Mouse (Mus musculus): ENCODE results near the gene Aspg. TPM values are rescaled to one million over a fixed set of nuclear protein-coding genes. Genes with fewer than 3 reads are reported as not detected.

The Aspg gene
- polyA plus RNA-seq, 1 experiment: not detected

GRCm38 (mm10) chr12:112140231-112140630 lies 33.8 kb downstream of the Aspg start:
- Histone ChIP-seq H3K27ac (ENCODE audit: control insufficient read depth, insufficient read depth, low read depth, low read length, poor library complexity) (no peak overlapping the region), H3K4me1 (ENCODE audit: control insufficient read depth, insufficient read depth, low read length) (no peaks in the 10 kb centered on the region), H3K4me3 (replicated peaks; ENCODE audit: control insufficient read depth, low read depth, low read length) (no peak overlapping the region)
- no peak for TF ChIP-seq POLR2A (IDR thresholded peaks at IDR 0.05; ENCODE audit: borderline replicate concordance, control insufficient read depth, low read depth, low read length)
- TF ChIP-seq CTCF (IDR thresholded peaks at IDR 0.05; ENCODE audit: control insufficient read depth, insufficient read depth, low read length): peak; percentile 83
- 5% methylated on average over 5 of the region's 5 CpGs for WGBS

DNA sequence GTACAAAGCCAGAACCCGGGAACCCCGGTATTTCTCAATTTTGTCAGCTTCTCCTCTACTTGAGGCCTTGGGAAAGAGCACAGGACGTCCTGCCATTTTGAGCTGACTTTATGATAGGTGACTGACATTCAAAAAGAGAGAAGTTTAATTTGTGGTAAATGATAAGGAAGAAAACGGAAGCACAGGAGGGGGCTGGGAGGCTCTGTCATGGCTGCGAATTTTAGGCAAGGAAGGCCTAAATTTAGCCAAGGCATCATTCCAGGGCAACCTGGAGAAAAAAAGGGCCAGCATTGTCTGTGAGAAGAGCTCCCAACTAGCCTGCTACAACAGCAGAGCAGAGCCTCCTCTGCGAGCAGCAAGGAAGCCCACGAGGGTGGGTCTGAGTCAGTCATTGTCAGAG lies 34.3 kb downstream of the Aspg start:
- H3K4me3 ChIP-seq (replicated peaks; ENCODE audit: control insufficient read depth, low read depth, low read length): no peak overlapping the region
- H3K27ac ChIP-seq (ENCODE audit: control insufficient read depth, insufficient read depth, low read depth, low read length, poor library complexity): no peak overlapping the region
- WGBS: 14% methylated on average over 7 of the region's 7 CpGs
- TF ChIP-seq POLR2A (IDR thresholded peaks at IDR 0.05; ENCODE audit: borderline replicate concordance, control insufficient read depth, low read depth, low read length) (no peak), CTCF (IDR thresholded peaks at IDR 0.05; ENCODE audit: control insufficient read depth, insufficient read depth, low read length) (no peak)
- H3K4me1 ChIP-seq (ENCODE audit: control insufficient read depth, insufficient read depth, low read length): no peaks in the 10 kb centered on the region

DNA sequence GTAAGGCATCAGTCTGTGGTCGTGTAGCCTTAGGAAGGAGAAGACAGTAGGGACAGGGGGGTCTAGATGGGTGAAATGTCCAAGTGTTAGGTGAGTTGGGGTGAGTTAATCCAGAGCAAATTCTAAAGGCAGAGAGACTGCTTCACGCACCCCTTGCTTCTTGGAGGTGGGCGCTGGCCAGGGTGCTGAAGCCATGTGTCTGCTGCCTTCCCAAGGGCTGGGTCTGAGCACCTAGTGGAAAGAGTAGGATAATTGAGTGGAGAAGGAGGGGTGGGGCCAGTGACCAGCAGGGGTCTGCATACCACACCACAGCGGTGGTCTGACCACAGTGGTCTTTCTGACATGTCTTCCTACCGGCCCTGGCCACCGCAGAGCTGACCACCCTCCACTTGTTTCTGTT lies 34.8 kb downstream of the Aspg start:
- WGBS: 6% methylated on average over 6 of the region's 6 CpGs
- Histone ChIP-seq H3K27ac (ENCODE audit: control insufficient read depth, insufficient read depth, low read depth, low read length, poor library complexity) (no peak overlapping the region), H3K4me3 (replicated peaks; ENCODE audit: control insufficient read depth, low read depth, low read length) (no peak overlapping the region), H3K4me1 (ENCODE audit: control insufficient read depth, insufficient read depth, low read length) (no peaks in the 10 kb centered on the region)
- TF ChIP-seq CTCF (IDR thresholded peaks at IDR 0.05; ENCODE audit: control insufficient read depth, insufficient read depth, low read length) (no peak), POLR2A (IDR thresholded peaks at IDR 0.05; ENCODE audit: borderline replicate concordance, control insufficient read depth, low read depth, low read length) (no peak)

GRCm38 (mm10) chr12:112143116-112143832 lies 36.8 kb downstream of the Aspg start:
- H3K4me3 ChIP-seq (replicated peaks; ENCODE audit: control insufficient read depth, low read depth, low read length): no peak overlapping the region
- 11% methylated on average over 14 of the region's 14 CpGs for WGBS

GRCm38 (mm10) chr12:112143833-112144201 lies 37.3 kb downstream of the Aspg start:
- H3K27ac ChIP-seq (ENCODE audit: control insufficient read depth, insufficient read depth, low read depth, low read length, poor library complexity): no peak overlapping the region
- under 1% methylated on average over 33 of the region's 52 CpGs for WGBS
- TF ChIP-seq CTCF (IDR thresholded peaks at IDR 0.05; ENCODE audit: control insufficient read depth, insufficient read depth, low read length) (no peak), POLR2A (IDR thresholded peaks at IDR 0.05; ENCODE audit: borderline replicate concordance, control insufficient read depth, low read depth, low read length) (no peak)
- no peaks in the 10 kb centered on the region for H3K4me1 ChIP-seq (ENCODE audit: control insufficient read depth, insufficient read depth, low read length)
- H3K4me3 ChIP-seq (replicated peaks; ENCODE audit: control insufficient read depth, low read depth, low read length): no peak overlapping the region

More at GRCm38 (mm10) chr12:112143116-112143832, 36.8 kb downstream of the Aspg start:
- H3K27ac ChIP-seq (ENCODE audit: control insufficient read depth, insufficient read depth, low read depth, low read length, poor library complexity): no peak overlapping the region
- H3K4me1 ChIP-seq (ENCODE audit: control insufficient read depth, insufficient read depth, low read length): no peaks in the 10 kb centered on the region
- TF ChIP-seq POLR2A (IDR thresholded peaks at IDR 0.05; ENCODE audit: borderline replicate concordance, control insufficient read depth, low read depth, low read length) (no peak), CTCF (IDR thresholded peaks at IDR 0.05; ENCODE audit: control insufficient read depth, insufficient read depth, low read length) (no peak)

DNA sequence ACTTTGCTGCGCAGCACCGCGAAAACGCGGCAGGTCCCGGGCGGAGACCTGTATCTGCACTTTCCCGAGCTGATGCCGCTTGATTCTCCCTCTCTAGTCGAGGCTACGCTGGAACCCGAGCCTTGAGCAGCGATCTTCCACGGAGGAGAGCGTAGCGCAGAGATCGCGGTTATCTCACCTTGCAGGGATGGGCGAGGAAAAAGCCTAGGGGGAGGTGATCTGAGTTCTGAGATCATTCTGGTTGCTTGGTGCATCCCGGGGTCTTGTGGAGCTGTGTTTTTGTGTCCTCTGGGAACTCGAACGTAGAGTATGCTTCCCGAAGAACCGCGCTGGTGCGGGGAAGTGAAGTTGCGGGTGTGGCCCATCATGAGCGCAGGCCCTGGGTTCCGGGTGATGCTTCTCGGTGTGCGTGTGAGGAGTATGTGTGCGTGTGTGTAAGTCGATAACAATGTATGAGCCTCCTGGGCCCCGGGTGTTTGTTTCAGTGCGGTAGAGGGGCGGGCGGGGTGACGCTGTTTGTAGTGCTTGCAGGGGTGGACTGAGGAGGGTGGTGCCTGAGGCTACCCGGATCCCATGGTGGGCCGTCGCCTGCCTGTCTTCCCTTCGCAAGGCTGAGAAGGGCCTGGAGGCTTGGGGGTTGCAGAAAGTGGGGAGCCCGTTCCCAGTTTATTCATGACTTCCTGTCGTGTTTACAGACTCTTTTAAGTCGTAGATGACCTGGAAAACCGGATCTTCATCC lies 38.1 kb downstream of the Aspg start:
- no peak overlapping the region for H3K4me3 ChIP-seq (replicated peaks; ENCODE audit: control insufficient read depth, low read depth, low read length)
- WGBS: 5% methylated on average over 46 of the region's 46 CpGs
- TF ChIP-seq CTCF (IDR thresholded peaks at IDR 0.05; ENCODE audit: control insufficient read depth, insufficient read depth, low read length) (no peak), POLR2A (IDR thresholded peaks at IDR 0.05; ENCODE audit: borderline replicate concordance, control insufficient read depth, low read depth, low read length) (no peak)

DNA sequence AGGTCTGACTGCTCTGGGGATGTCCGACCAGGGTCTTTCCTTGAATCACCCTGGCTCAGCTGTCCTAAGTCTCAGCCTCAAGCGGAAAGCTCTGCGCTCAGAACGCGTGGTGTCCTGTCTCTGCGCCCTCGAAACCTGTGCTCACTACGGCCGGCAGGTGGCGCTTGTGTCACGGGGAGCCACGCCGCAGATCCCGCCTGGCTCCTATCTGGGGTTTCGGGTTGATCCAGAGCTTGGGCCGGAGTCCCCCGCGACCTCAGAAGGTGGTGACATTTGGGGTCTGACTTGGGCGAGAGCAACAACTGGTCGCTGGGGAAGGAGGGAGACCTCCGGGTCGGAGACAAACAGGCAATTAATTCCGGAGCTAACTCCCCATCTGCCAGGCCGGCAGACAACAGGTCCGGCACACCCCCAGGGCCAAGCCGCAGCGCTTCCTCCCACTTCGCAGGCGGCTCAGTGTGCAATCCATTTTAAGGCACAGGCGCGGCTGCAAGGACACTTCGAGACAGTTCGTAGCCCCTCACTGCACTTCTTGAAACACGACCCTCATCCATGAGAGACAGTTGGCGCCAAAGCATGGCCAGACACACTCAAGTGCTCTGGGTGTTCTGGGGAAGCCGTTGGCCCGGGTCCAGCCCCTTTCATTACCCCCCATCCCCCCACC lies 38.9 kb downstream of the Aspg start:
- TF ChIP-seq CTCF (IDR thresholded peaks at IDR 0.05; ENCODE audit: control insufficient read depth, insufficient read depth, low read length) (peak; percentile 83), POLR2A (IDR thresholded peaks at IDR 0.05; ENCODE audit: borderline replicate concordance, control insufficient read depth, low read depth, low read length) (no peak)
- no peak overlapping the region for H3K27ac ChIP-seq (ENCODE audit: control insufficient read depth, insufficient read depth, low read depth, low read length, poor library complexity)
- no peaks in the 10 kb centered on the region for H3K4me1 ChIP-seq (ENCODE audit: control insufficient read depth, insufficient read depth, low read length)
- WGBS: under 1% methylated on average over 37 of the region's 37 CpGs
- H3K4me3 ChIP-seq (replicated peaks; ENCODE audit: control insufficient read depth, low read depth, low read length): no peak overlapping the region

More for the DNA sequence above, 38.1 kb downstream of the Aspg start:
- Histone ChIP-seq H3K27ac (ENCODE audit: control insufficient read depth, insufficient read depth, low read depth, low read length, poor library complexity) (no peak overlapping the region), H3K4me1 (ENCODE audit: control insufficient read depth, insufficient read depth, low read length) (no peaks in the 10 kb centered on the region)

All from bone marrow, adult 2 months (tissue).